Mouse (Mus musculus) urinary bladder, adult 18-20 months (tissue): ENCODE results near the gene A630073D07Rik.
"Not testable (repeated sequence)": the region's sequence is repeated elsewhere in the genome, so short reads cannot be mapped to it uniquely, and the experiment has no call there.

Experiments
- DNase-seq, 2 experiments: peaks; one replicate each; pipeline ENCODE4 v3.0.0; 2022; ENCODE audit warnings: low spot score in 2 of 2, mixed read lengths in 2 of 2

Gene A630073D07Rik

DNA sequence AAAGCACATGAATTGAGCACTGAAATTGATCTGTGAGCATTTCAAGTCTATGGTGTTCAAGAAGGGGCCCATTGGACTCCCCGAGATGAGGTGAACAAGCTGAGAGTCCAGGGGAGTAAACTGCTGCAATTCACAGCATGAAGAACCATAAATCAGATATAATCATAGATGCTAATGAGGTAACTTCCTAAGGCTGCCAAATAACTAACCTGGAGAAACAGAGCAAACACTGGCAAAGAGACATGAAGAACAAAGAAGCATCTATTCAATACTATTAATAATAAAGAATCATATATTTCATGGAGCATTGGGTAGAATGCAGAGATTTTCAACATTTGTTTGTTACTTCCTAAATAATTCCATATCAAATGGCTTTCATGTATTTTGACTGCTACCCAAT lies at the start of gene A630073D07Rik:
A630073D07Rik (minus strand) TSS at position 101 of the 400 bp plus-strand sequence.
- DNase-seq, result no peak

DNA sequence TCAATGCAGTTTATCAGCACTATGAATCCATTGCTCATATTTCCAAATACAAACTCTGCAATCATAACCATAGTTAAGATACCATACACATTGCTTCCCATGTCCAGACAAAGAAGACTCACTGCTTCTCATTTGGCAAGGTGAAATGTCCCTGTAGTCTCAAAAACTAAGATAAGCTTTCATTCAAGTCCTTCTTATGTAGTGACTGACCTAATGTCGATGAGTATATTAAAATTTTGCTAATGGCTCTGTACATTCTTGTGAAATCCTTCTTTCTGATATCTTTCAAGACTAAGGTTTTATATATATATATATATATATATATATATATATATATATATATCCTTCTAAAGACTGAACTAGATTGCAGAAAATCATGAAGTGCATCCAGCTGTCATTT lies 49.6 kb upstream of the A630073D07Rik start, which contains the start of gene Tas2r121:
Tas2r121 (minus strand) TSS at position 101 of the 400 bp plus-strand sequence.
- no peak for DNase-seq

DNA sequence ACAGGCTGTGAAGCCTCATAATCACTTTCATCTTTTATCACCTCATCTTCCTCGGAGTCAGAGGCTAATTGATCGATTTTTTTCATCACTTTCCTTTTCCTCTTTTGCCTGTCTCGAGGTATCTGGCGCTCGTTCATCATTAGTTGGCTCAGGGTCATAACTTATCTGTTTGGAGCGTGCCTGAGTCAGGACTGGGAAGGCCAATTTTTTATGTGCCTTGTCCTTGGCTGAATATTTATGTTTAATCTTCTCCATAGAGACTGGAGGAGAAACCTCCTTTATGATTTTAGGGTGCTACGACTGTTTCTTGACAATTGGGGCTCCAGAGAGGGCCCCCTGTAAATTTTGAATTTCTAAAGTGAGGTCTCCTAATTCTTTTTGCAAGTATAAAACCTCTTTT lies 40.3 kb upstream of the A630073D07Rik start:
- DNase-seq, result not testable (repeated sequence)

DNA sequence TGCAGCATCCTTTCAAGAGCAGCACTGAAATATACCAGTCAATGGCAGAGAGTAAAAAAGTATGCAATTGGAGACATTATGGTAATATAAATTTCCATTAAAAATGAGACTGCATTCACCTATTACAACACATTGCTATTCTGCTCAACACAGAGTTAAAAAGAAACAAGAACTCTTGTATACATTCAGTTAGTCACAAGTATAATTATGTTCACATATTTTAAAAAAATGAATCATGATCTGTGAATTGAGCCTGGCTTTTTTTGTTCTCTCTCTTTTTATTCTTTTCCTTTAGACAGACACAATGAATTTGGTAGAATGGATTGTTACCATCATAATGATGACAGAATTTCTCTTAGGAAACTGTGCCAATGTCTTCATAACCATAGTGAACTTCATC lies 5.3 kb upstream of the A630073D07Rik start, which contains the start of gene Tas2r120:
Tas2r120 (plus strand) TSS at position 301 of the 400 bp plus-strand sequence.
- DNase-seq, result no peak

DNA sequence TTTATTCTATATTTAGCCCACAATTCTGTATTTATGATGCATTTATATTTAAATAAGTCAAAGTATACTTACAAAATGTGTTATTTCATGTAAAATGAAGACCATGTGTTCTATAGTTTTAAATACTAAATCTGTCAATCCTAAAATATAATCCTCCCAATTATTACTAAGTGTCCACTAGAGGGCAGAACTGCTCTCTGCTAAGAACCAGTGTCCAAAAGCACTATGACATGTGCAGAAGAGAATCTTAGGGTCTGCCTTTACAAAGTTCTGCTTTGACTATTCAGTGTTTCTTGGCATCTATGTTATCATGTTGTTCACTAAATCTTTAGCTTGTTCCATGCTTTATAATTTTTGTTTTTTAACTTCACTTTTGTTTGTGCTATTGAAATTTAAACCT lies 1.9 kb downstream of the A630073D07Rik start:
- DNase-seq, result no peak

DNA sequence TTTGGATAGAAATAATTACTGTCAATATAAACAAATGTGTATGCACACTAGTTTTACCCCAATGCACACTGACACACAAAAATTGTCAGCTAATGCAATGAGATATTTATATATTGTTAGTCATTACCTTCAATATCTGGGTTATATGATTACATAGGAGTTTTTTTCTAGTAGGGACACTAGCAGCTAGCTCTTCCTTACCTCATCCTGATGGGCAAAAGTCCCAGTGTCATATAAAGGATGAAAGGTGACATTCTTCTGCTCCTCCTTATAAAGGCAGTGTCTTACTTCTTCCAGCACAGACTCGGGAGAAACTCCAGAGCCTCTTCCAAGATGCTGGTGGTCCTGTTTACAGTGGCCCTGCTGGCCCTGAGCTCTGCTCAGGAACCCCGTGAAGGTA lies 55.7 kb downstream of the A630073D07Rik start, which contains the start of gene Prp2:
Prp2 (plus strand) TSS at position 301 of the 400 bp plus-strand sequence.
- not testable (repeated sequence) for DNase-seq
